Mouse (Mus musculus) testis, adult 2 months (tissue): Measurements from ENCODE around the gene Vwa3b.

Experiments
- CTCF ChIP-seq: fragments of 200-500 bp; IDR thresholded peaks from 2 replicates; pipeline ENCODE4 v1.5.1; 2012; ENCODE audit warnings: low read depth, mild to moderate bottlenecking, inconsistent platforms, low read length, moderate library complexity; ENCODE audit not compliant: control insufficient read depth, insufficient read depth, insufficient replicate concordance
- POLR2A ChIP-seq: fragments of 200-500 bp; IDR thresholded peaks from 2 replicates; pipeline ENCODE4 v1.6.1; 2012; ENCODE audit warnings: low read depth, mild to moderate bottlenecking, inconsistent platforms, low read length, moderate library complexity; ENCODE audit not compliant: control insufficient read depth

- TF ChIP-seq CTCF (no peak), POLR2A (no peak)
Measured at GRCm38 (mm10) chr1:37082215-37082464, 55.7 kb downstream of the Vwa3b start.
